Mouse (Mus musculus) right cerebral cortex, adult 18-20 months (tissue): ENCODE measurements around the gene Brat1.

ENCODE experiments used
- DNase-seq: peaks from one replicate; pipeline ENCODE4 v3.0.0; 2022; ENCODE audit warnings: mixed read lengths

The Brat1 gene

DNA sequence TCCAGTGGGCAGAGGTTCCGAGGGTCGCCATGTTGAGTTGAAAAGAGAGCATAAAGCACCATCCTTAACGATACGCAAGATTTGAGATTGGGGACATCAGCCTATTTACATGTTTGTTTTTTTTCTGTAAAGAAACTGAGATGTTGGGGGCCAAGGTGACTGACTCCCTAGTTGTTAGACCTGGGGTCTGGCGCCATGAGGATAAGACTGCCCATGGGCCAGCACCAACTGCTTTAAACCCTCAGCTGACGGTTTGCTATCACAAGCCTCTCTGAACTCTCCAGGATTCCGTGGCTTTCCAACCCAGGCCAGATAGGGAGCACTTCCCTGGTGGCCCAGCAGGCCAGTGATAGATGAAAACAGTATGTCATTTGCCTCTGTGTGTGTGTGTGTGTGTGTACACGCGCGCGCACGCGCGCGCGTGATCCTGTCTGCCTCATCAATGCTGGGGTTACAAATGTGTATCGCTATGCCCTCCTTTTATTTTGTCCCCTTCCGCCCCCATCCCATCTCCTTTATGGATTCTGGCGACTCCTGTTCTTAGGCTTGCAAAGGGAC lies 2.1 kb upstream of the Brat1 start:
- DNase-seq, result no peak

DNA sequence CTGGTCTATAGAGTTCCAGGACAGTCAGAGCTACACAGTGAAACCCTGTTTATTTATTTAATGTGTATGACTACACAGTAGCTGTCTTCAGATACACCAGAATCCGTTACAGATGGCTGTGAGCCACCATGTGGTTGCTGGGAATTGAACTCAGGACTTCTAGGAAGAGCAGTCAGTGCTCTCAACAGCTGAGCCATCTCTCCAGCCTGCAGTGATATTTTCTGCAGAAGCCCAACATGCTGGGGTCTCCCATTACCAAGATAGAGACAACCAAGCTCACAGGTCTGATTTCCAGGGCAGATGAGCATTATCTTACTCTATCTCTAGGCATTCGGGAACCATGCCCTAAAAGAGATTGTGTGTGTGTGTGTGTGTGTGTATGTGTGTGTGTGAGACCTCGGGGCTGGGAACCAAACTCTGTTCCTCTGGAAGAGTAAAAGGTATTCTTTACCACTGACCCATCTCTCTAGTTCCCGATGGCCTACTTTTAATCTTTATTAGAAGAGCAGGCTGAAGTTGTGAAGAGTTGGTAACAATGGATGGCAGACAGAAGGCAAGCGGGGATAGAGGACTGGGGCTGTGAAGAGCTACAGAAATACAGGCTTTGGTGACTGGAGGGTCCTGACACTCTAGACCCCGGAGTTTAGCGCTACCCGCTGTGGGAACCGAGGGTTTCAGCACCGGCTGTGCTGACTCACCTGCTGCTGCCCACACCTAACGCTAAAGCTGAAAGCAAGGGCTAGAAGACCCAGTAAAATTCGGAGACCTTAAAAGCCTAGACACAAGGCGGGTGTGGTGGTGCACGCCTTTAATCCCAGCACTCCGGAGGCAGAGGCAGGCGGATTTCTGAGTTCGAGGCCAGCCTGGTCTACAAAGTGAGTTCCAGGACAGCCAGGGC lies 1.1 kb upstream of the Brat1 start:
- no peak for DNase-seq

DNA sequence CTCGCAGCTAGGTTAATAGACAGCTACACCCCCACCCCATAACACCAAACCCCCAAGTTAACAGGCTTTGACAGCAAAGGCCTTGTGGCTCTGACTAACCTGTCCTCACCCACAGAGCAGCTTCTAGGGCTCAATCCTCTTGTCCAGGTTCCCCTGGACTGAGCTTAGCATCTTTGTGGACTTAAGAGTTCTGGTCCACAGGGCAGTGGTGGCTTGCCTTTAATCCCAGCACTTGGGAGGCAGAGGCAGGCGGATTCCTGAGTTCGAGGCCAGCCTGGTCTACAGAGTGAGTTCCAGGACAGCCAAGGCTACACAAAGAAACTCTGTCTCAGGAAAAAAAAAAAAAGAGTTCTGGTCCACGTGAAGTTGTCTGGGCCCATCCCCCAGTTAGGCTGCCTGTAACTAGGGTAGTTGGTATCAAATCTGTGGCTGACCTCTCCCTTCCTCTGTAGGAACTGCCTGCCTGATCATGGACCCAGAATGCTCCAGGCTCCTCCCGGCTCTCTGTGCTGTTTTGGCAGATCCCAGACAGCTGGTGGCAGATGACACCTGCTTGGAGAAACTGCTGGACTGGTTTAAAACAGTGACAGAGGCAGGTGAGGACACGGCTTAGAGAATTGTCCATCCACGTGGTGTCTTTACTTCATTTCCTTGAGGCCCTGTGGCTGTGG lies 825 bp downstream of the Brat1 start:
- DNase-seq, result no peak

DNA sequence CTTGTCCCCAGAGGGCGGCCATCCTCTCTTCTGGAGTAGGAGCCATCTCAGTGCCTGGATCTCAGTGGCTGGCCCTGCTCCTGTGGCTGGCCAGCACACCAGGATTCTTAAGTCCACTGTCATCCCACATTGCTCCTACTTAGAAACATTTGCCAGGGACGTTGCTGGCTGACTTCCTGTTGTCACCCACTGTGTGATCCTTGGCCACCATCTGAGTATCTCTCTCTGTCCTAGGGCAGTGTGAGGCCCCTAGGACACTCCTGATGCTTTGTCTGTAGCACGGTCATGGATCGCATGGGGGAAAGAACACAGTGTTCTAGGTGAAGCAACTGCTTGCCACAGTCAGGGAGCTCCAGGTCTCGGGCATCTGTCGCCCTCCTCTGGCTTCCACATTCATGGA lies 5.5 kb downstream of the Brat1 start:
- no peak for DNase-seq

DNA sequence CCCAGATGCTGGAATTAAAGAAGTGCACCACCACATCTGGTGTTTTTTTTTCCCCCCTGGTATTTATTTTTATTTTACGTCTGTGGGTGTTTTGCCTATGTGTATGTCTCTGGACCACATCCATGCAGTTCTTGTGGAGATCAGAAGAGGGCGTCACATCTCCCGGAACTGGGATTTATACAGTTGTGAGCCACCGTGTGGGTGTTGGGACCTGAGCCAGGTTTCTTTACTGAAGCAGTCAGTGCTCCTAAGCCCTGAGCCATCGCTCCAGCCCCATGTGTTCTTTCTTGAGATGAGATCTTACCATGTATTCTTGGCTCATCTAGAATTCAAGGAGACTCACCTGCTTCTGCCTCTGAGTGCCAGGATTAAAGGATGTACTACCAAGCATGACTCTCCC lies 6.2 kb downstream of the Brat1 start:
- no peak for DNase-seq

DNA sequence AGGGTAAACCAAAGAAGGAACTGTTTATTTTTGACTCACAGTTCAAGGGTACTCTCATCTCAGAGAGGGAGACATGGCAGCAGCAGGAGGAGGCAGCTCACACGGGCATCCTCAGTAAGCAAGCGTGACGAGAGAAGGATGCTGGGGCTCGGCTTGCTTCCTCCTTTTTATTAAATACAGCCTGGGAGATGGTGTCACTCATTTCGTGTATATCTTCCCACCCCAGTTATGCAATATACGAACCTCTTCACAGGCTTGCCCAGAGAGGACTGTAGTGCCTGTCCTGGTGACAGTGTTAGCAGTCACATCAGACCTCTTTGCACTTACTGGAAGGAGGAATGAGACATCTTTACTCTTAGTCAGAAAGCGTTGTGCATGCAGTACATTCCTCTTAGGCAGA lies 16.0 kb downstream of the Brat1 start:
- DNase-seq, result no peak

DNA sequence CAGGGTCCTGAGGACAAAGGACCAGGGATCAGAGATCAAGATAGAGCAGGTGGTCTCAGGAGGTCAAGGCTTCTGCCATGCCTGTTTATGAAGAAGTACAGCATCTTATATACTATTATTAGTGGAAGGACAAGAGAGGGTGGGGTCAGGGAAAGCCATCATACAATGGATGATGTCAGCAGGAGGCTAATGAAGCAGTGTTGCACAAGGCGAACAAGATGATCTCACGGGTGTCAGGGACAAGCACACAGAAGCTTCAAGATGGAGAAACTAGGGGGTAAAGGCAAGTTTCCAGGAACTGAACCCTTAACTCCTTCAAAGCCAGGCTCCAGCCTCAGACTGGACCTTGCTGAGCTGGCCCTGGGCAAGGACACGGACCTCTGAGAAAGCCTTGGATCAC lies 17.3 kb downstream of the Brat1 start:
- DNase-seq, result no peak

DNA sequence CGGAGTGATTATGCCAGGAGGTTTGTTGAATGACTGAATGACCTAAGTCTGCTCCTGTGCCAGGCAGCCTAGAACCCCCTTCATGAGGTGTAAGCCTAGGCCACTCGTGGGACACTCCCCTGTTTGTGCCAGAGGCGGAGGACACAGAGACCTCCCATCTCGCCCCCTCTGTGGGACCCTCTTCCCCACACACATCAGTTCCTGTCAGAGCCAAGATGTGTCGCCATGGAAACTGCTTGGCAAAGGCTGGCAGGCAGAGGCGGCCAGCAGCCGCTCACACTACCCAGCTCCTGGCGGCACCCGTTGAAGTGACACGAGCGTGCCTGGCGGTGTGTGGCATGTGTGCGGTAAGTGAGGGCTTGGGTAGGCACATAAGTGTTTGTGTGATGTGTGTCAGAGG lies 19.0 kb downstream of the Brat1 start, which contains the start of gene Amz1:
Gene Amz1 (plus strand): TSS at position 306 of the 400 bp plus-strand sequence.
- peak; percentile 78 for DNase-seq

DNA sequence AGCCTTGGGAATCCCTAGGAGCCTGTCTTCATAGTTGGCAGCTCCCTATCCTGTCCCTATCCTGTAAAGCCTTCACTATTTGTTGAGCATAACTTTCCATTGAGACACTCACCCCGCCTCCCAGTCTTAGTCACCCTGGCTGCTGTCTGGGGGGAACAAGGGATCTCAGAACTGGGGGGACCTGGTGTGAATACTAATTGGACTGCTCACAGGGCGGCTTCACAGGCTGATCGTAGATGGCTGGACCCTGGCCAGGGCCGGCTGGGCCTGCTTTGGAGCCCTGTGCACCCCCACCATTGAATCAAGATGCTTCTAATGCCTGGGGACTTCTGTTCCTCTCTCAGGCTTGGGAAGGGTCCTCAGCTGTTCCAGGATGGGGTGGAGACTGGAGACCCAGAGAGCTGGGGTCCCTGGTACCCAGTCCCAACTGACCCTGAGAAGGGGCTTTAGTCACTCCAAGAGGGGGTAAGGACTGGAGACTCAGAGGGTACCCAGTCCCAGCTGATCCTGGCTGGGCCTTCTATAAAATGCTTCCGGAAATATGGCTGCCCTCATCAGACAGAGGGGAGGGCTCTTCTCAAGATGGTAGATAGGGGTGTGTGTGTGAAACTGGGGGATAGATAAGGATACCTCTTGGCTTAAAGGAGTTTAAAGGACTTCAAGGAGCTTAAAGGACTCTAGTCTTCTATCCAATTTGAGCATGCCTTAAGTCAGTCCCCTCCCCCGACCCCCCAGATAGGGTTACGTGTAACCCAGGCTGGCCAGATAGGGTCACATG lies 21.4 kb downstream of the Brat1 start:
- peak; percentile 47 for DNase-seq

DNA sequence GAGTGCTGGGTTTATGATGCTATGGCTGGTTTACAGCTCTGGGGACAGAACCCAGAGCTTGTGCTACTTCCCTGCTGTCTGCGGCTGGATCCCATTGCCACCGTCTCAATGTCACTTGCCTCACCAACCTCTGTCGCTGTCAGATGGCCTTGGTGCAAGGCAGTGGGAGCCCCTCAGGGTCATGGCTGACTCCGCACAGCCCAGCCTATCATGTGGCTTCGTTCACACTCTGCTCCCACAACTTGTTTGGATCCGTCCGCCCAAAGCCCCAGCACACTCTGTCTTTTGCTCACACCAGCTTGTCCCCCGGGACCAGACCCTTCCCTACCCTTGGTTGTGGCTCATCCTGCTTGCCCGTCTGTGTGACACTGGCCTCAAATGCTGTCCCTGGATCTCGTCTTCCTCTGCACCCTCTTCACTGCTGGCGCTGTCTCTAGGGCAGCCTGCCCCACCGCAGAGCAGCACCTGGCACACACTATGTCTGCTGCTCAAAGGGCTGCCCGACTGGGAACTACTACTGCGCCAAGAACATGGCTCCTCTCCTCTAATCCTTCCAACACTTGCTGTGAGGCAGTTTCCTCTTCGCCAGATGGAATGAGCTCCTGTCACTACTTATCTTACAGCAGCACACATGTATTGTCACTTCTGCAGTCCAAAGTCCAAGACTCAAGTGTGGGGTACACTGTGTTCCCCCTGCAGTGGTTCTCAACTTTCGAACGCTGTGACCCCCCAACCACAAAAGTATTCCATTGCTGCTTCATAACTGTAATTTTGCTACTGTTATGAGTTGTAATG lies 22.3 kb downstream of the Brat1 start:
- DNase-seq, result no peak

DNA sequence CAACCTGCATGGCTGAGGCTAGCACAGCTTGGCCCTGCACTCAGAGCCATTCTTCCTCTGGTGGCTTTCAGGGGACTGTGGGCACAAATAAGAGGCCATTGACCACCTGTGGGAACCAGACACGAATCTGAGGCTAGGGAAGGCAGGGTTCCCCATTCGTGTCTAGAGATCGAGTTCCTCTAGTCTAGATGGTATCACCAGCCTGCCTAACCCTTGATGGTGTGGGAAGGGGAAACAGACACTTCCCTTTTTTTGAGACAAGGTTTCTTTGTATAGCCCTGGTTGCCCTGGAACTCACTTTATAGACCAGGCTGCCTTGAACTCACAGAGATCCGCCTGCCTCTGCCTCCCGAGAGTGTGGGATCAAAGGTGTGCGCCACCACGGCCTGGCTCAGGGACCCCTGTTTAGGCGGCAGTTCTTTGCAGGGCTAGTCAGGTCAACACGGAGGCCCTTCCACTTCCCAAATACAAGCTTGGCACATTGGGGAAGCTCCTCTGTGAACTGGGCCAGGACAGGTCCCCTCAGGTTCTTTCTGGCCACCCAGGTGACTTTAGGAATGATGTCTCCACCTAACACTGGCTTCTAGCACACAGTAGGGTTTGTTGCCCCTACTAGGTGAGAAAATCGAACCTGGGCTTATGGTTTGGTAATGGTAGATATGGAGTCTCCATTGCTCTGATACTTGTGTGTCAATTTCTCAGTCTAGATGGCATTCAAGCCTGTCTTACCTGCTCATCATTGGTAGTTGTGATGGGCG lies 26.4 kb downstream of the Brat1 start:
- no peak for DNase-seq

DNA sequence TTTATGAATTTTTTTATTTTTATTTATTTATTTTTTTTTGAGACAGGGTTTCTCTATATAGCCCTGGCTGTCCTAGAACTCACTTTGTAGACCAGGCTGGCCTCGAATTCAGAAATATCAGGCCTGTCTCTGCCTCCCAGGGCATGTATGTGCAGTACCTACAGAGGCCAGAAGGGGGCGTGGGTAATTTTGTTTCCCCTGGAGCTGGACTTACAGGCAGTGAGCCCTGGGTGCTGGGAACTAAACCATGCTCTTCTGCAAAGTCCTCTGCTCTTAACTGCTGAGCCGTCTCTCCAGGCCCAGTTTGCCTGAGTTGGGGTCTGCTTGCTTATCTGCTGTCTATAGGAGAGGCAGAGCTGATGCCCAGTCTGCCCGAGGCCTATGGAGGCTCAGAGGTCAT lies 27.4 kb downstream of the Brat1 start:
- no peak for DNase-seq

DNA sequence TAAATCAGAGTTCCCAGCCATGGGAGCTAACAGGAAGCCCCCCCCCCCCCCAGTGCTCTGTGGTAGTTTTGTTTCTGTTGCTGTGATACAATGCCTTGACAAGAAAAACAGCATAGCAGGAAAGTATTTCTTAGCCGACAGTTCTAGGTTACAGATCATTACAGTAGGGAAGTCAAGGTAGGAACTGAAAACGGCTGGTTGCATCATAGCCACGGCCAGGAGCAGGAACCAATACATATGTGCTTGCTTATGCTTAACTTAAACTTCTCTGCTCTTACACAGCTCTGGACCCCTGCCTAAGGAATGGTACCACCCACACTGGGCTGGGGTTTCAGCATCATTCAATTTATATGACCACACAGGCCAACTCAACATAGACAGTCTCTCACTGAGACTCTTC lies 28.5 kb downstream of the Brat1 start:
- no peak for DNase-seq

DNA sequence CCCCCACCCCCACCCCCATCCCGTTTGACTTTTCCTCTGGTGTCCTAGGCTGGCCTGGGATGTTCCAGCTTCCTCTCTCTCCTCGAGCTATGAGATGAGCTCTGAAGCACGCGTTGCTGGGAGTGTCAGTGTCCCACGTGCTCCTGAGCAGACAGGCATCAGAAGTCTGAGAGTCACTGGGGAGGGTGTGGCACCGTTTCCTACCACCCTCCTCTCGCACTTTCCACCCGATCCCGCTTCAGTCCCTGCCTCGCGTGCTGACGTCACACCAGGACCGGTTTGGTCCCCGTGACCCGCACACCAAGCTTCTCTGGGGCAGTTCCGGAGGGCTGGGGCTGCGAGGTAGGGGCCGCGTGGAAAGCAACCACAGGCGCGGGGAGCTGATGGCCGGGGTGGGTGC lies 30.5 kb downstream of the Brat1 start:
- peak; percentile 46 for DNase-seq

DNA sequence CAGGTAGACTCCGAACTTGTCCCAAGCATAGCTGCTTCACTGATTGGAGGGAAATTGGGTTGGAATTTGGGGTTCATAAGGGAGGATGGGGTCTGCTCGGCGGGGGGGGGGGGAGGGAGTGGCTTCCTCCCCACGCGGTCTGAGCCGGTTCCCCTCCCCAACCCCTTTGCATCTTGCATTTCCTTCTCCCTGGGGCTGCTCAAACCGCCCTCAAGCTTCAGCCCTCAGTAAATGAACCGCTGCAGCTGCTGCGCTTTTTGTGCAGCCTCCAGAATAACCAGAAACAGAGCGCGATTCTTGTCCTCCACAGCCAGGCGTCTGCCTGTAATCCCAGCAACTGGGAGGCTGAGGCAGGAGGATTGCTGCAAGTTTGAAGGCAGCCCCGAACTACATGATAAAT lies 31.4 kb downstream of the Brat1 start:
- no peak for DNase-seq

DNA sequence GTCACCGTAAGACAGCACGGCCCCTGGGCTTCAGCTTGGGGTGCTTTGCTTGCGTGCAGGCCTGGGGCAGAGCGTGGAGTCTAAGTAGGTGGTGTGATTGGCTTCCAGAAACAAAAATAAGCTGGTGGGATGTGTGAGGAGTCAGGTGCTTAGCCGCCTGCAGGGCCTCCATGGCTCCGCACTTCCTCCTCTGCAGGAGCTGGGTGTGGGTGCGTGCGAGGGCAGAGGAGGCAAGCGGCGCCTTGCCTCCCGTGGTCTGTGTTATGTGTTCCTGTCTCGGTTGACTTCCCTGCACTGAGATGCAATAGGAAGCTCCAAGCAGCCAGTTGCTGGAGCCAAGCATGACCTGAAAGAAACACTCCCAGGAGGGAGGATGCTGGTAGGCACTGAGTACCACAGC lies 35.0 kb downstream of the Brat1 start:
- peak; percentile 71 for DNase-seq

DNA sequence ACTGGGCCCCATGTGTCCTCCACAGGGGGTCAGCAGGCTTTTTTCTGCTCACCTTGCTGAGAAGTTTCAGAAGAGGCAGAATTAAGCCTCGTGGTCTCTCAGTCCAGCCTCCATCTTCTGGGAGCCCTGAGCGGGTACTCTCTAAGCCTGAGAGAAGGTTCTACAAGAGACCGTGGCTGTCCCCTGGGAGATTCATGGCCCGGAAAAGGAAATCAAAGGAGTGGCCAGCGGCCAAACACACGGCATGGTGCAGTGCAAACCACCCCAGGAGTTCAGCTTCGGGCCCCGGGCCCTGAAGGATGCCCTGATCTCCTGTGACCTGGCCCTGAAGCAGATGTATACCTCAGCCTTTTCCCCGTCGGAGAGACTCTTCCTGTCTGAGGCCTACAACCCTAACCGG lies 36.2 kb downstream of the Brat1 start:
- no peak for DNase-seq

DNA sequence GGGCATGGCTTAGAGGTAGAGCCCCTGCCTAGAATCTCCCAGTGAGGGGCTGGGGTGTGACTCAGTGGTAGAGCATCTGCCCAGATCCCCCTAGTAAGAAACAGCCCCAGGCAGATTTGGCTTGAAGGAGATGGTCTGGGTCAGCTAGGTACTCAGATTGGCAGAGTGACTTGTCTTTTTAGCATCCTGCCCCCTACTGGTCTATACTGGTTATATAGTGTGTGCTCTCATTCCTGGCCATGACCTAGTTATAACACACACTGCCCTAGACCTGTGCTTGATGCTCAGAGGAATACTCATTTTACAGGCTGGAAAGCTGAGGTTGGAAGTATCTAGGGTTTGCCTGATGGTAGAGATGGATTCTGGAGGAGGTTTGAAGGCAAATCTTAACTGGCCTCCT lies 37.1 kb downstream of the Brat1 start:
- no peak for DNase-seq

DNA sequence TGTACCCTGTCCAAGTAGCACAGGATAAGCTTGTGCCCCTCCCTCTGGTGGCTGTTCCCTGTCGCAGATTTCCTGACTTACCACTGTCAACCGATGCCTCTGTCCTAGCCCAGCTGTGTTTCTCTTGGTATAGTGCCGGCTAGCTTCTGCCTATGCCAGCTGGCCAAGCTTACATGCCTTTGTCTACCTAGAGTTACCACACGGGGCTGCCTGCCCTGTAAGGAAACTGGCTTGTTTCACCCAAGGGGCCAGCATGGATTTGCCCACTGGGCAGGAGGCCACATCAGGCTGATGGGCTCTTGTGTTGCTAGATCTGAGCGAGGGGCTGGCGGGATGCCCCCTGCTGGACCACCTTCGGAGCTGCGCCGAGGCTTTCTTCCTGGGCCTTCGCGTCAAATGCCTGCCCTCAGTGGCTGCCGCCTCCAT lies 38.9 kb downstream of the Brat1 start:
- no peak for DNase-seq

DNA sequence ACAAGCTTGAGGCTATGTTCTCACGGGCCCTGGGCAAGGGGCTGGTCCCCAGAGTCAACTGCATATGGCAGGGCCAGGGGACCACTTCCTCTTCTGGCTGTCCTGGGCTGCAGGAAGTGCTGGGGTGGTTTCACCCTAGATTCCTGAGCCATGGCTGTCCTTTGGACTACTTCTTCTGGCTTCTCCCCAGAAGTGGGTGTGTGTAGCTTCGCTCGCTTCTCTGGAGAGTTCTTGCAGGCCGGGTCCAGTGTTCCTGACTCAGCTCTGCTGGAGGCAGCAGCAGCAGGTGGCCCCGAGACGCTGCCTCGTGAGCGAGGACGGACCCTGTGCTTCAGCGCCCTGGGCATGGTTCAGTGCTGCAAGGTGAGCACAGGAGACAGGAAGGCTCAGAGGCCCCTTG lies 43.6 kb downstream of the Brat1 start:
- DNase-seq, result no peak

DNA sequence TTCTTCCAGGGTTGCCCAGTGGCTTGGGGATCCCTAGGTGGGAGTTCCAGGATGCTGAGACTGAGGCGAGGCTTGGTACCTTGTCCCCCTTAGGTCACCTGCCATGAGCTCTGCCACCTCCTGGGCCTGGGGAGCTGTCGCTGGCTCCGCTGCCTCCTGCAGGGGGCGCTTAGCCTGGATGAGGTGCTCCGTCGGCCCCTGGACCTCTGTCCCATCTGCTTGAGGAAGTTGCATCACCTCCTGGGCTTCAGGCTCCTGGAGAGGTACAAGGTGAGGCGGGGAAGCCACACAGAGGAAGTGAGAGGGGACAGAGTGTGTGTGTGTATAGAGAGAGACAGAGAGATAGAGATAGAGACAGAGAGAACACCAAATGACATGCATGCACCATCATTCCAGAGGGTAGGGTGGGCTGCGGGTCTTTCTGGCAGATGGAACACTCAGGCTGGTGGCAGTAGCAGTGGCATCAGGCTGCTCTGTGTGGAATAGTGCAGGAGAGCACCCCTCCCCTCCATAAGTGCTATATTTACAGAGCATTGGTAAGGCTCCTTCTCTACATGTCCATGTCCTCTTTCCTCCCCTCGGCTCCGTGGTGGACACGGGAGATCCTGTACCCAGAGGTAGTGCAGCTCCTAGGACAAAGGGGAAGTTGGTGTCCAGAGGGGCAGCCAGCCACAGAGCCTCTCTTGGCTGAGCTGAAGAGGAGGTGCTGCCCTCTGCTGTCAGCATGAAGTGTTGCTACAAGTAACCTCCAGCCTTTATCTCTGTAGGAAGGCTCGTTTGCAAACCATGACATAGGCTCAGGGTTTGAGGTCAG lies 44.5 kb downstream of the Brat1 start:
- peak; percentile 64 for DNase-seq
